In the genomic region with DNA sequence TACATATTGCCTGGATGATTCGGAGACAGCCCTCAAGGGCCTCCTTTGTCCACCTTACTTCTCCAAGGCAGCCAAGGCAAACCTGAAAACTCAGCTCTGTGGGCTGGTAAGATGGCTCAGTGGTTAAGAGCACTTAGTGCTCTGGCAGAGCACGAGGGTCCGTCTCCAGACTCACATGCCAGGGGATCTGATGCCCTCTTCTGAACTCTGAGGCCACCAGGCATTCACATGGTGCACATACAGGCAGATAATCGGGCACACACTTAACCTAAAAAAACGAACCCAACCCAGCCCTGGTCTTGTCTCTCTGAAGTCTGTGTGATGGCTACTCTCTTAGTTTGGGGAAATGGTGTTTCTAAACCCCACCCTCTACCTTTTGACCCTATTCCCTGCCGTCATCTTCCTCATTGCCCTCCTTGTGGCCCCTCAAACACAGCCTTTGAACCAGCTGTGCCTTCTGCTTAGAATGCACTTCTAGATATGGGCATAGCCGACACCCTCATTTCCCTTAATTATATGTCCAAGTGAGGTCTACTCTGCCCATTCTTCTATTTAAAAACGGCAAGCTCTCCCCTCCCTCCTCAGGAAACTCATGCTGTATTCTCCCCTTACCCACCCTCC, we compare ENCODE assay signal across 10 mouse cellular contexts. TPM values are rescaled to one million over a fixed set of nuclear protein-coding genes. Genes with fewer than 3 reads are reported as not detected.
DNase-seq lines count a peak whose midpoint lies in the region; ATAC-seq lines count a peak whose summit lies in the region.
"Had no signal": no experiment of that assay in that cellular context is flagged by ENCODE, and none has a peak within 500 bp of the region (broad histone marks: within the 10 kb centered on the region; RNA-seq: fewer than 3 reads in every experiment).

No protein-coding gene starts in this region.

- H3K27me3 ChIP-seq in heart, embryonic 13.5 days (replicated peaks): no peaks in the 10 kb centered on the region
- no peaks in the 10 kb centered on the region for H3K27me3 ChIP-seq in intestine, embryonic 16.5 days (replicated peaks; ENCODE audit: control insufficient read depth, insufficient read depth, low read length)

- peak overlapping the region; percentile 93 for H3K4me2 ChIP-seq in heart, embryonic 13.5 days
- 0 out of 2 replicates have a peak overlapping the region, but pooled peaks have one; percentile 28 for H3K4me2 ChIP-seq in intestine, embryonic 16.5 days (ENCODE audit: low read depth, low read length)

- H3K9me3 ChIP-seq in heart, embryonic 13.5 days: no peaks in the 10 kb centered on the region
- H3K9me3 ChIP-seq in intestine, embryonic 16.5 days (ENCODE audit: control insufficient read depth, low read length): no peaks in the 10 kb centered on the region
- H3K9me3 ChIP-seq: forebrain, embryonic 10.5 days had no signal

- ATAC-seq in heart, embryonic 13.5 days (ENCODE audit: extremely low read depth, insufficient number of reproducible peaks, low FRiP score, low TSS enrichment): no peak
- no peak for ATAC-seq in intestine, embryonic 16.5 days

- no peak for DNase-seq in heart, postnatal 10 days
- peak; percentile 36 to 53 for DNase-seq in spleen, postnatal 10 days (ENCODE audit: low spot score in 2 of 2)
- no peak for DNase-seq in spleen, adult 12 weeks (ENCODE audit: low spot score)
- DNase-seq in naive thymus-derived CD4-positive, alpha-beta T cell, adult 2 months (ENCODE audit: low read depth): peak; percentile 26
- DNase-seq in kidney, postnatal 14 days: no peak
- DNase-seq in layer of hippocampus, postnatal 25 days (ENCODE audit: extremely low spot score in 1 of 2, low spot score in 1 of 2): no peak
- DNase-seq: lung, postnatal 36 days had no signal

- H3K9ac ChIP-seq in heart, embryonic 13.5 days: peak overlapping the region; percentile 87; the same call in 1 of the 2 replicates
- 0 out of 2 replicates have a peak overlapping the region, but pooled peaks have one; percentile 80 for H3K9ac ChIP-seq in intestine, embryonic 16.5 days (ENCODE audit: low read depth, low read length)

- peaks cover 48% of the 10 kb centered on the region for H3K4me1 ChIP-seq in heart, embryonic 13.5 days
- peaks cover 39% of the 10 kb centered on the region for H3K4me1 ChIP-seq in intestine, embryonic 16.5 days (ENCODE audit: control insufficient read depth, insufficient read depth, low read length)

- peaks cover 27% of the 10 kb centered on the region for H3K36me3 ChIP-seq in heart, embryonic 13.5 days
- H3K36me3 ChIP-seq in intestine, embryonic 16.5 days (ENCODE audit: control insufficient read depth, insufficient read depth, low read length): peaks cover 10% of the 10 kb centered on the region

- intact Hi-C loops in heart, postnatal 10 days (cut with DNase I): loop anchor here (5.0 to 10.0 kb wide), 2 partner anchors 72 to 205 kb away; no protein-coding TSS in a partner anchor

- WGBS in heart, embryonic 13.5 days: 65% methylated on average over 8 of the region's 8 CpGs
- 61% methylated on average over 8 of the region's 8 CpGs for WGBS in intestine, embryonic 16.5 days

- peak overlapping the region; percentile 89 for H3K27ac ChIP-seq in heart, embryonic 13.5 days (replicated peaks)
- peak overlapping the region; percentile 91 for H3K27ac ChIP-seq in intestine, embryonic 16.5 days (ENCODE audit: low read length)

- peak overlapping the region; percentile 63; the same call in 1 of the 2 replicates for H3K4me3 ChIP-seq in heart, embryonic 13.5 days
- no peak overlapping the region for H3K4me3 ChIP-seq in intestine, embryonic 16.5 days (ENCODE audit: low read length)

RNA-seq across cellular contexts. Expression of a gene that starts 1.0 kb away (rescaled TPM):
- polyA plus RNA-seq in heart, embryonic 13.5 days (2015; fragmentation: Nextera tagmentation; extraction: Ambion mirVana): 334 and 366 TPM in 2 replicates
- total RNA-seq in heart, postnatal 10 days (2021): 100 to 1,000 TPM; 195 to 202 TPM
- polyA plus RNA-seq in intestine, embryonic 16.5 days (2015; fragmentation: Nextera tagmentation; extraction: Ambion mirVana): 332 and 340 TPM in 2 replicates
- total RNA-seq in layer of hippocampus, postnatal 25 days (2021): 100 to 1,000 TPM; 139 to 150 TPM

RNA-seq across cellular contexts. Expression of a gene that starts 1.0 kb away (rescaled TPM):
- 9.2 TPM in 2 replicates for polyA plus RNA-seq in heart, embryonic 13.5 days (2015; fragmentation: Nextera tagmentation; extraction: Ambion mirVana)
- 1 to 10 TPM; 2.8 to 3.2 TPM for total RNA-seq in heart, postnatal 10 days (2021)
- polyA plus RNA-seq in intestine, embryonic 16.5 days (2015; fragmentation: Nextera tagmentation; extraction: Ambion mirVana): 11.6 and 13.2 TPM in 2 replicates
- total RNA-seq in layer of hippocampus, postnatal 25 days (2021): under 1 TPM; 0.66 to 0.92 TPM

RNA-seq across cellular contexts. Expression of a gene that starts 1.0 kb away (rescaled TPM):
- 42.2 and 44.7 TPM in 2 replicates for polyA plus RNA-seq in heart, embryonic 13.5 days (2015; fragmentation: Nextera tagmentation; extraction: Ambion mirVana)
- total RNA-seq in heart, postnatal 10 days (2021): 10 to 100 TPM; 46.3 to 47.5 TPM
- 296 and 437 TPM in 2 replicates for polyA plus RNA-seq in intestine, embryonic 16.5 days (2015; fragmentation: Nextera tagmentation; extraction: Ambion mirVana)
- total RNA-seq in layer of hippocampus, postnatal 25 days (2021): 10 to 100 TPM; 33.1 to 36.7 TPM

RNA-seq across cellular contexts. Expression of a gene that starts 14.4 kb away (rescaled TPM):
- polyA plus RNA-seq in heart, embryonic 13.5 days (2015; fragmentation: Nextera tagmentation; extraction: Ambion mirVana): 473 and 541 TPM in 2 replicates
- 100 to 1,000 TPM; 525 to 549 TPM for total RNA-seq in heart, postnatal 10 days (2021)
- polyA plus RNA-seq in intestine, embryonic 16.5 days (2015; fragmentation: Nextera tagmentation; extraction: Ambion mirVana): 561 and 588 TPM in 2 replicates
- total RNA-seq in layer of hippocampus, postnatal 25 days (2021): 100 to 1,000 TPM; 202 to 220 TPM

RNA-seq across cellular contexts. Expression of a gene that starts 40.3 kb away (rescaled TPM):
- 9.0 and 12.4 TPM in 2 replicates for polyA plus RNA-seq in heart, embryonic 13.5 days (2015; fragmentation: Nextera tagmentation; extraction: Ambion mirVana)
- 10 to 100 TPM; 17.7 to 30.5 TPM for total RNA-seq in heart, postnatal 10 days (2021)
- 14.1 and 14.9 TPM in 2 replicates for polyA plus RNA-seq in intestine, embryonic 16.5 days (2015; fragmentation: Nextera tagmentation; extraction: Ambion mirVana)
- 10 to 100 TPM; 40.3 to 41.1 TPM for total RNA-seq in layer of hippocampus, postnatal 25 days (2021)

Comparison
In these comparisons a context has a peak if more than half of its experiments do, and no peak if none do; other contexts are left out.
1. DNase-seq: peak in spleen, postnatal 10 days (2 of 2) and naive thymus-derived CD4-positive, alpha-beta T cell, adult 2 months (single experiment); none in heart, postnatal 10 days (0 of 2), spleen, adult 12 weeks (single experiment), kidney, postnatal 14 days (single experiment) and layer of hippocampus, postnatal 25 days (0 of 2).